10 mouse cellular contexts compared by ENCODE assay signal in the genomic region with DNA sequence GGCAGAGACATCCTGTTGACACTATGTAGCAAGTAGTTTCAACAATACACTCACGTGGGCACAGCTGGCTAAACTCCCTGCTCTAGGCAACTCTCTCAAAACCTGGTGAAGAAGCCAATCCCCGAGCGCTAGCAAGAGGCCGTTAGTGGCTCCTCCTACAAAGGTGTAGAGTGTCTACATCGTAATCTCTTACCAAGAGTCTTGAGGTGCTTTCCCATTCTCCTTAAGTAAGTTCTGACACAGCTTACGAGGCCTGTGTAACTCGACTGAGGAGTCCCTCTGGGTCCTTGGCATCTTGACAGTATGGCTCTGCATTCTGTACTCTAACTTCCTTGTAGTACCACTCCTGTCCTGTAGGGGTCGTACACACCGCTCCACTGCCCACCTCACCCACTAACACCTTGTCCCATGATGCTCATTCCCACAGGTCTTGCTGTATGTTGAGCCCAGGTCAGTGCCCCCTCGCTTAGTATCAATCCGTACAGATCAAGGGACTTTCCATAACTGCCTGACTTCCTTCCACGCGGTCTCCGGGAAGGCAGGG.
DNase-seq lines count a peak whose midpoint lies in the region; ATAC-seq lines count a peak whose summit lies in the region.
"Had no signal": no experiment of that assay in that cellular context is flagged by ENCODE, and none has a peak within 500 bp of the region (broad histone marks: within the 10 kb centered on the region; RNA-seq: fewer than 3 reads in every experiment).

No protein-coding gene starts in this region.

- H3K4me1 ChIP-seq in kidney, embryonic 15.5 days = peaks cover 12% of the 10 kb centered on the region; the same call in 1 of the 2 replicates

- no peaks in the 10 kb centered on the region for H3K9me3 ChIP-seq in kidney, embryonic 15.5 days (replicated peaks)
- H3K9me3 ChIP-seq: midbrain, embryonic 12.5 days had no signal

- no peaks in the 10 kb centered on the region for H3K27me3 ChIP-seq in kidney, embryonic 15.5 days
- H3K27me3 ChIP-seq: midbrain, embryonic 12.5 days had no signal

- no peak overlapping the region for H3K4me2 ChIP-seq in kidney, embryonic 15.5 days
- H3K4me2 ChIP-seq: midbrain, embryonic 12.5 days had no signal

- 56% methylated on average over 14 of the region's 14 CpGs for WGBS in kidney, embryonic 15.5 days

- H3K4me3 ChIP-seq in kidney, embryonic 15.5 days (replicated peaks) = no peak overlapping the region
- H3K4me3 ChIP-seq: midbrain, embryonic 12.5 days had no signal

- no peaks in the 10 kb centered on the region for H3K36me3 ChIP-seq in kidney, embryonic 15.5 days
- H3K36me3 ChIP-seq: midbrain, embryonic 12.5 days had no signal

- no peak overlapping the region for H3K9ac ChIP-seq in kidney, embryonic 15.5 days
- H3K9ac ChIP-seq: midbrain, embryonic 12.5 days had no signal

- no peak overlapping the region for H3K27ac ChIP-seq in kidney, embryonic 15.5 days
- H3K27ac ChIP-seq: midbrain, embryonic 12.5 days had no signal

- peak; percentile 29; the same call in 1 of the 2 replicates for ATAC-seq in kidney, embryonic 15.5 days (replicated peaks; ENCODE audit: low FRiP score)
- peak; percentile 50 for ATAC-seq in inflammation-experienced regulatory T-cells, adult 6 months
- peak; percentile 42; the same call in 1 of the 2 replicates for ATAC-seq in megakaryocyte progenitor cell, adult 5-6 weeks (replicated peaks; ENCODE audit: poor library complexity)

- no peak for DNase-seq in kidney, adult 18-20 months
- DNase-seq in ES-CJ7 (ENCODE audit: low read depth, low spot score) = peak; percentile 64
- DNase-seq in cerebellum, adult 9-10 months = no peak
- DNase-seq in cerebellum, adult 18-20 months = no peak
- no peak for DNase-seq in T-cell, adult 2 months (ENCODE audit: low spot score)
- DNase-seq: right cerebral cortex, adult 18-20 months had no signal
